Mouse (Mus musculus) kidney, adult 11 months (tissue): ENCODE measurements around the gene Mink1.
A peak's percentile ranks its signal among the peaks of the same experiment; 100 is the strongest.

Experiments
- DNase-seq: peaks from one replicate; pipeline ENCODE4 v3.0.0; 2022

The Mink1 gene

DNA sequence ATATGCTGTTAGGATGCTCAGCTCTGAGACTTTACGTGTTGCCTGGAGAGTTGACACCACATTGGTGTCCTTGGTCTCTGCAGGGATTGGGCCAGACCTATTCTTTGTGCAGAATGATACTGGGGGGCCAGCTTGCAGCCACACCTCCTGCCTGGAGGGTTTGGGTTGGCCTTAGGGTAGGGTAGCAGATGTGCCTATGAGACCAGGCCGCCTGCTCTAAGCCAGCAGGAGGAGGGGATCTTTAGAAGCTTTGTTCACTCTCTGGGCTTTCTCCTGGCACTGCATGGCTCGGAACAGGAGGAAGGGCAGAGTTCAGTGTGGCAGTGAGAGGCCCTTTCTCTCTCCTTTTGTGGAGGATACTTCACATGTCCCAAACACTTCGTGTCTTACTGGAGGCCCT, 33.4 kb downstream of the Mink1 start:
- no peak for DNase-seq

DNA sequence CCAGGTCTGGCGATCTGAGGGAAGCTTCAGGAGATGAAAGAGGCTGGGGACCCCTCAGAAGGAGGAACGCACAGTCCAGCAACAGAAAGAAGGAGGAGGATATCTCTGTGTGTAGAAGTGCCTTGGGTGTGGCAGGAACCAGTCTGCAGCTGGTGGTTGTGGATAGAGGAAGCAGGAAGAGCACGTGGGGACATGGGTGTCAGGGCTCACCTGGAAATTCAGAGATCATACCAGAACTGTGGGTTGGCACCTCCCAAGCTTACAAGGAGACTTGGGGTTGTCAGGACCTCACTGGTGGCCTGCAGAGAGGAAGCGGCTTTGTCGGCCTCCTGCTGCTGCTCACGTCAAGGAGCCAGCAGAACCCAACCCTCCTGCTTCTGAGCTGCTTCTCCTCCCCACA, 34.6 kb downstream of the Mink1 start:
- no peak for DNase-seq

DNA sequence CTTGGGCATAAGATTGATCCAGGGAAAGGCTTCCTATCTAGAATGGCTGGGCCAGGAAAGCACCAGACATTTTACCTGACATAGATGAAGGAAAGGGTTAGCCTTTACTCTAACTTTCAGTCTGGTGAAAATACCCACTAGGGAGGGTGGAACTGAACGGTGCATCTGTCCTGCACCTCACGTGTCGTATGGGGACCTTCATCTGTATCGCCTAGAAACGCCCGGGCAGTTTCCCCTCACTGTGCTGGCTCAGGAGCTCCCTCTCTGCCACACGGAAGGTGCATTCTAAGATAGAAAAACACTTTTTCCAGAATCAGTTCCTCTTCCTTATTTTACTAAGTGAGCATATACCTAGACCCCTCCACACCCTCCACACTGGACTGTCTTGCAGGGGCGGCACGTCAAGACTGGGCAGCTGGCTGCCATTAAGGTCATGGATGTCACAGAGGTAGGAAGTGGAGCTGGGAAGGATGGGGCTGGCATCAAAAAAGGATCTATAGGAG, 35.8 kb downstream of the Mink1 start:
- DNase-seq: no peak

DNA sequence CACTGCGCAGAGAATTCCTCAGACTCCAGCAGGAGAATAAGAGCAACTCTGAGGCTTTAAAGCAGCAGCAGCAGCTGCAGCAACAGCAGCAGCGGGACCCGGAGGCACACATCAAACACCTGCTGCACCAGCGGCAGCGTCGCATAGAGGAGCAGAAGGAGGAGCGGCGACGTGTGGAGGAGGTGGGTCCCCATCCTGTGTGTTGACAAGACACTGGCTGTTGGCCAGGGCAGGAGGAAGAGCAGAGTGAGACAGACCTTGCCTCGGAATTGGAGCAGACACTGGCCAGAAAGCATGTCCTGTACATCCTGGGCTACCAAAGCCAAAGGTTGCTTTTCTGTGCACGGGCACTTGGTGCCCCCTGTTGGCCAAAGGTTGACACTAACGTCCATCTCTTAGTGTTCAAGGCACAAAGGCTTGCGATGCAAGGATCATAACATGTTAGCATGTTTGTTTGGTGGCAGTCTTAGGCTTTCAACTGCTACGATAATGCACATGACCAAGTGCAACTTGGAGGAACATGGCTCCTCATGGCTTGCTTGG, 42.4 kb downstream of the Mink1 start:
- DNase-seq: peak; percentile 75

DNA sequence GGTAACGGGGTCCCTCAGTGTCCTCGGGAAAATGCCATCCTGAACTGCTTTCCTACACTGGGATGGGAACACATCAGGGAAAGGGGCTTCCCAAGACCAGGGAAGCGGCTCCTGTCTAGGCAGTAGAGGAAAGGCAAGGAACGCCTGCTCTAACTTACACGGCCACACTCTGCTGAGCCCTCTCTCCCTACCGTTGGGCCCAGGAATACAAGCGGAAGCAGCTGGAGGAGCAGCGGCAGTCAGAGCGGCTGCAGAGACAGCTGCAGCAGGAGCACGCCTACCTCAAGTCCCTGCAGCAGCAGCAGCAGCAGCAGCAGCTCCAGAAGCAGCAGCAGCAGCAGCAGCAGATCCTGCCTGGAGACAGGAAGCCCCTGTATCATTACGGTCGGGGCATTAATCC, 44.0 kb downstream of the Mink1 start:
- no peak for DNase-seq

DNA sequence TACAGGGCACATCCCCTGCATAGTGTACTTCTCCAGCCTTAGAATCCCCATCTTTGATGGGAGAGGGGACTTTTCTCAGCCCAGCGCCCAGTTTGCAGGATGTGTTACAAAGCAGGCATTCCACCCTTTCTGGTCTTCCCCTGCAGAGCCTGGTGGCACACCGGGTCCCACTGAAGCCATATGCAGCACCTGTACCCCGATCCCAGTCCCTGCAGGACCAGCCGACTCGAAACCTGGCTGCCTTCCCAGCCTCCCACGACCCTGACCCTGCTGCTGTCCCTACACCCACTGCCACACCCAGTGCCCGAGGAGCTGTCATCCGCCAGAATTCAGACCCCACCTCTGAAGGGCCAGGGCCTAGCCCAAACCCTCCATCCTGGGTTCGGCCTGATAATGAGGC, 44.9 kb downstream of the Mink1 start:
- no peak for DNase-seq

DNA sequence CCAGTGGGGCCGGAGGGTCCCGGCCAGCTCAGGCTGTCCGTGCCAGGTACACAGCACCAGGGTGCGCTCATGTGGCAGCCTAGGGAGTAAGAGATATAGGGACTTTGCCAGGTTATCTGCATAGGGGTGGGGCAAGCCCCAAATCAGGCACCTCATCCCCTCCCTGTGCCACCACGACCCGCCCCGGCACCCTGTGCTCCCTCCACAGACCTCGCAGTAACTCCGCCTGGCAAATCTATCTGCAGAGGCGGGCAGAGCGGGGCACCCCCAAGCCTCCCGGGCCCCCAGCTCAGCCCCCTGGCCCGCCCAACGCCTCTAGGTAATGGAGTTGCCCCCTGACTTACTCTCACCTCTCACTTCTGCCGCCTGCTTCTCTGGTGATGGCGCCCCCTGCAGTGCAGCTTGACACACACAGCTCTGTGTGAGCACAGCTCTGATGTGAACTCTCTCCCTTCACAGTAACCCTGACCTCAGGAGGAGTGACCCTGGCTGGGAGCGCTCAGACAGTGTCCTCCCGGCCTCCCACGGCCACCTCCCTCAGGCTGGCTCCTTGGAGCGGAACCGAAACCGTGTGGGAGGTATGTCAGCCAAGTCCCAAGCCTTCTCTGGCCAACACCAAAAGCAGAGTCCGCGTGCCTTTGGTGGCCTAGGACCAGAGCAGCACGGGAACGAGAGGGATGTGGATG, 45.8 kb downstream of the Mink1 start:
- DNase-seq: peak; percentile 73

DNA sequence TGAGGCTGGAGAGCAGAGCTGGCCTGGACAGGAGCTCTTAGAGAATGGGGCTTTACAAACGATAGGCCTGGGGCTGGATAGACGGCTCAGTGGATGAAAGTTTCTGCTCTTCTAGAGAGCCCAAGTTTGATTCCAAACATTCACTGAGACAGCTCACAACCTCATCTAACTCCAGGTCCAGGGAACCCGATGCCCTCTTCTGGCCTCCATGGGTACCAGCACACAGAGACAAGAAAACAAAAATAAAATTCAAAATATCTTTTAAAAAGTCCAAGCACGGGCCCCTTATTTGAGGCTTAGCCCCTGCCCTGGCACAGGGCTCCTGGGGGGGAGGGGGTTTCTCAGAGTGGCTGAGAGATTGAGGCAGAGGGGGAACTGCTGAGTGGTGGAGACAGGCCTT, 48.1 kb downstream of the Mink1 start:
- no peak for DNase-seq

DNA sequence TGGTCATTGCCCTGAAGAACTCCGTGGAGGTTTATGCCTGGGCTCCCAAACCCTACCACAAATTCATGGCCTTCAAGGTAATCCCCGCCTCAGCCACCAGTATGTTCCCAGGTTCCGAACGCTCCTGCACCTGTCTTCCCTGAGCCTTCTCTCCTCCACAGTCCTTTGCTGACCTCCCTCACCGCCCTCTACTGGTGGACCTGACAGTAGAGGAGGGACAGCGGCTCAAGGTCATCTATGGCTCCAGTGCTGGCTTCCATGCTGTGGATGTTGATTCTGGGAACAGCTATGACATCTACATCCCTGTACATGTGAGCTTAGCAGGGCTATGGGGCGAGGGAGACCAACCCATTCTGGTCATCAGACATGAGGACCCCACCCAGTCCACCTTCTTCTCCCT, 49.8 kb downstream of the Mink1 start:
- DNase-seq: no peak

DNA sequence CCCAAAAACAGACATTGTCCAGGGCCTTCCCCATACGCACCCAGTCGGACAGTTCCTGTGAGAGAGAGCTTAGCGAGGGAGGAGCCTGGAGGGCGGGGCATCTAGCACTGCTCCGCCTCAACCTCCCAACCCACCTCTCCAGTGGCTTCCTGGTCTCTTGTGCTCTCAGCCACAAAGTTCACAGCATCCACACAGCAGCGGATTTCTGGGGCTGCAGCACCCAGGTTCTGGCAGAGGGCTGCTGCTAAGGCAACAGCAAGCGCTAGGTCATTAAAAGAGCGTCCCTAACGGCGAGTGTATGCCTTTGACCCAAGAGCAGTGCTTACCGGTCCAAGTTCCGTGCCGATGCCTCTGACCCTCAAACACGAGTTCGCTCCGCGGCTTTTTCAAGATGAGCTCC, 52.4 kb downstream of the Mink1 start:
- peak; percentile 68 for DNase-seq

DNA sequence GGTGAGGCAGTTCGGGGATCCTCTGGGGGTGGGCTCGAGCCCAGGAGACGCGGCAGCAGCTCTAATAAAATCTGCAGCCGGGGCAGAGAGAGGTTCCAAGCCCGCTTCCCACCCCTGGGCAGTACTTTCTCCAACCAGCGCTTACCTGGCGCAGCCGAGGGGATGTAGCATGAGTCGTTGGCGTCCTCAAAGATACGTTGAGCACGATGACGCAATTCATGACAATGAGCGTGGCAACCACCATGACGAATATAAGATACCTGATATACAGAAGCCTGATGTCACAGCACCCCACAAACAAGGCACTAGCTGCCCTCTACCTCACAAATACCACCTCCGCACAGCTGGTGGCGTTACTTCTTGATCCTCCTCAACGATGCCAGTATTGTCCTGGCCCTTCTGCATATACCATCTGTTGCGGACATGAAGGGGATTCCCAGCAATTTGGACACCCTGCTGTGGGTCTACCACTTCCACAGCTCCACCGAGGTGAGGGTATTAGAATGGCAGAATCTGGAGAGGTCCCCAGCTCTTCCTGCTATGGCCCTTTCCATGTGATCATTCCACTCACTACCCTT, 52.9 kb downstream of the Mink1 start, which contains the start of gene 4930544D05Rik:
Gene 4930544D05Rik, plus strand, starts transcription at position 333 of the 578 bp plus-strand sequence.
- no peak for DNase-seq

DNA sequence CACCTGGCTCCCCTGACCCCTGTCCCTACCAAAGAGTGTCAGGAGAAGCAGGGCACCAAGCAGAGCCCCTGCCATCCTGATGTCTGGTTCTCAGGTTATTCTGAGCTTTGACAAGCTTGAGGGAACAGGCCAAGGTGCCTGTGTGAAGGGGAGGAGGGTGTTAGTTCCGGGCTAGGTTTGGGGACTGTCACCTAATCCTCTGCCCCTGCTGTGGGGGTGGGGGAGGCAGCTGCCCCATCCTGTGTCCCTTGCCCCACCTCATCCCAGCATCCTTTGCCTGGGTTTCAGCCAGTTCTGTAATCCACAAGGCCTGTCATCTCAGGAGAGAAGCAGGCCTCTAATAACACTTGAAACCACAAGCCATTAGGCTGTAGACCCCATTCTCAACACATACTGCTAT, 56.4 kb downstream of the Mink1 start, which contains the start of gene Chrne:
Gene Chrne, minus strand, starts transcription at position 116 of the 400 bp plus-strand sequence.
- DNase-seq: no peak

DNA sequence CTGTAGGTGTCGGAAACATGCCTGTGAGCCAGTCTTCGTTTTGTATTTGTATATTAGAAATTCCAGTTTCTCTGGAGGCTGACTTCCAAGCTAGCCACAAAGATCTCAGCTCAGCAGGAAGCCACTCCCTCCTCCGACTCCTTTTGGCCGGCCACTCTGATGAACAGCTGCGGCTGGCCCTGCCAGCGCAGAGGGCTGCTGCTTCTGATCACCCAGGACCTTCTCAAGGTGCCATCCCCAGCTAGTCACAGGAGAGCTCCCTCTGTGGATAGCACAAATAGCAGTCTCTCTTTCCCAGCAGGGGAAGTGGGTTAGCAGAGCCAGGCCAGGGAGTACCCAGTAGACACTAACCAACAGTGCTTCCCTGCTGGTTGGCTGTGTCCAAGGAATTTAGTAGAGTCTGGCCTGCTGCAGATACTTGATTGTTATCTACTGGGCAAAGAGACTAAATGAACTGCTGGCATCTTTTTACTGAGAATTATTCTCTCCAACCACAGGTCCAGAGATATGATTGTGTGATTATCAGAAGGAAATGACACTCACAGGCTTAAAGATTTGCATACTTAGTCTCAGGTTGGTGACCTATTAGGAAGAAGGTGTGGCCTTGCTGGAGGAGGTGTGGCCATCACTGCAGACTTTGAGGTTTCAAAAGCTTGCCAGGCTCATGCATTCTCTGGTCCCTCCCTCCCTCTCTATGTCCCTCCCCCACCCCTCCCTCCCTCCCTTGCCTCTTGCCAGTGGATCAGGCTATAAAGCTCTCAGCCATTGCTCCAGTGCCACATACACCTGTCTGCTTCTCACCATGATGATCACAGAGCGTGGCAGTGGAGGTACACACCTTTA, 59.5 kb downstream of the Mink1 start:
- no peak for DNase-seq

DNA sequence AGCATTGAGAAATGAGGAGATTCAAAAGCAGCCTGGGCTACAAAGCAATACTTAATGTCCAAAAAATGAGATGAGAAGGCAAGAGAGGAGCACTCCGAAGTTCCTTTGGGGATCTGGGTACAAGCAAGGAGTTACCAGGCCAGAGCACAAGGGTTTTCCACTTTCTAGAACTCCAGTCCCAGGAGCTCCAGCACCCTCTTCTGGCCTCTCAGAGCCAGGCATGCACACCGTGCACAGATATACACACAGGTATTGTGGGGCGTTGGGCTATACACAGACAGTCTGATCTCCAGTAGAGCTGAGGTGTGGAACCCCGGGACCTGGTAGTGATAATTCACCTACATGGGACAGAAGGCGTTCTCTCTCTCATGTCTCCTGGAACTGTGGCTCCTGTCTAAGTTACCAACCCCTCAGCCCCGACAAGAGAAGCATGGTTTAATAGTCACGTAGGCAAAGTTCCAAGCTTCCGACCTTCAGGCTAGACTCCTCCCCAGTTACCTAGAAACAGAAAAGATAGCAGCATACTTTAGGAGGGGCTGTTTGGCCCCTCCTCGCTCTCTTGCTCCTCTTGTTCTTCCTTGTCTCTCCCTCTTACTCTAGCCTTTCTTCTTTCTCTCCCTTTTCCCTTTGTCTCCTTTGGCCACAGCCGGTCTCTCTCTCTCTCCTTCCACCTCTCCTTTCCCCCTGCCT, 60.5 kb downstream of the Mink1 start:
- no peak for DNase-seq

DNA sequence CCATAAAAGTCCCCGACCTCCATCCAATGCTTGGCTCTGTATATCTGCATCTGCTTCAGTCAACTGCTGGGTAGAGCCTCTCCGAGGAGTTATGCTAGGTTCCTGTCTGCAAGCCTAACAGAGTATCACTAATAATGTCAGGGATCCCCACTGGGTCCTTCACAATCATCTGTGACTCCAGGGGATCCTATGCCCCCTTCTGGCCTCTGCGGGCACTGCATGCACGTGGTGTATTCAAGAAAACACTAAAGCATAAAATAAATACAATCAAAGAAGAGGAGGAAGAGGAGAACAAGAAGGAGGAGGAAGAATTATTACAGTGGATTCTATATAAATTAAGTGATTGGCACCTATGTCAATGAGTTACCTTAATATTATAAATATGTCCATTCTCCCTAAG, 62.8 kb downstream of the Mink1 start:
- DNase-seq: no peak

DNA sequence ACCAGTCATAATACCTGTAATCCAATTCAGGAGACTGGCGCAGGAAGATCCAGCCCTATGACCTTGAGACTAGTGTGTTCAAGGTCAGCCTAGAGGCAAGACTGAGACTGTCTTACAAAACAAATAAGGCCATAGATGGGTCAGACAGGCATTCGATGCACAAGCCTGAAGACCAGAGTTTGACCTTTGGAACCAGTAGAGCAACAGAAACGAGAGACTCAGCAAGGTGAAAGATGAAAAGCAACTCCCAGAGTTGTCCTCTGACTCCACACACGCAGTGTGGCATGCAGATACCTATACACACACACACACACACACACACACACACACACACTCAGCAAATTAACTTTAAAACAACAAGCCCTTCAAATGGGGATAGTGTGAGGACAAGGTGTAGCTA, 64.2 kb downstream of the Mink1 start:
- peak; percentile 49 for DNase-seq

DNA sequence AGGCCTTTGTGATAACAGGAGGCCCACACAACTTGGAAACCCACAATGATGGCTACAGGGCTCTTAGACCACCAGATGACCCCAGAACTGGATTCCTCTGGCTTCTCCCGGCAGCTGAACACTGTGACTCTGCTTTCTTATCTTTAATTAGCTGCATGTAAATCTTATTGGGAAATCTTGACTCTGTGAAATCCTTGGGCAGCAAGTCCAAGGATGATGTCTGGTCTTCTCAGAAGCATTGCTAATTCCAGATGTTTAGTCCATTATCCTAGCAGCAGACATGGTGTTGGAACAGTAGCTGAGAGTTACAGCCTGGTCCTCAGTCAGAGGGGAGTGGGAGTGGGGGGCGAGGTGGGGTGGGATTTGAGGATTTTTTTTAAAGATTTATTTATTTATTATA, 65.8 kb downstream of the Mink1 start:
- no peak for DNase-seq

DNA sequence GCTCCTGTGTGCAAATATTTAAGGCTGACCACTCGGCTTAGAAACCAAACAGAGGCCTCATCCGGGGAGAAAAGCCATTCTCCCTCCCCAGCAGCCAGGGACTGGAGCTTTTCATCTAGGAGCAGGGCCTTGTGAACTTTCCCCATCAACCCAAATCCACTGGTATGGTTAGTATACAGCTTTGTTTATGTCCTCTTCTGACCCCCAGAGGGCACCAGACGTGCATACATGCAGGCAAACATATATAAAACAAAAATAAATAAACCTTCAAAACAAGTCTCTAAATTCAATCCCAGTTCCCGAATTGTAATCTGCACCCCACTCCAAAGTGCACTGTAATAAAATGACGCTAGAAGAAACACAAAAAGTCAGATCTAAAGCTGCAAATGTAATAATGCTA, 66.9 kb downstream of the Mink1 start:
- no peak for DNase-seq

DNA sequence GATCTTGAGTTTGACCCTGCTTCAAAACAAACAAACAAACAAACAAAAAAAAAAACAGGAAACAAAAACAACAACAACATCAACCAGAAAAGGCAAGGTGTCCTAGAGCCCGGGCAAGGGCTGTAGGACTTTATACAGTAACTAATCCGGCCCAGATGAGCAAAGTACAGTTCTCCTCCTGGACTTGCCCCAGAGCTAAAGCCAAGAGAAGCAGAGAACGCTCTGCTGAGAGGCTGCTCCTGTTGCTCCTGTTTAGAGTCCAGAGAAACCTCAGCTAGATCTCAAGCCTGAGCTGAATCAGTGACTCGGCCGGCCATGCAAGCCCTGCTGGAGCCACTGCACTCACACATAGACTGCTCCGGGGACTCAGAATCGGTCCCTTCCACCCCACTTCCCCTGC, 67.4 kb downstream of the Mink1 start:
- peak; percentile 75 for DNase-seq

DNA sequence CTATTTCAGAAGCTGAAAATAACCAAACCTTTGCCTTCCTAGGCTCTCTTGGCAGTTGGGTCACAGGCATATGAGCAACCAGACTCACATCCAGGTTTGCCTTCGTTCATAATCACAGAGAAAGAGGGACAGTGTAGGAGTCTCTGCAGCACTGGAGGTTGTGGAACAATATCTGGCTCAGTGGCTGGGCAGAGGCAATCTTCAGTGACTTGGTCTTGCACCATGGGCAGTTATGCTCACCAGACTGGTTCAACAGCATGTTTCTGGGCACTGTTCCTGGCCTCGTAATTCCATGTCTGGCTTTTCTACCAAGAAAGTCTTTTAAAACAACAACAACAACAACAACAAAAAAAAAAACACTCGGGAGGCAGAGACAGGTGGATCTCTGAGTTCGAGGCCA, 72.9 kb downstream of the Mink1 start:
- DNase-seq: no peak

DNA sequence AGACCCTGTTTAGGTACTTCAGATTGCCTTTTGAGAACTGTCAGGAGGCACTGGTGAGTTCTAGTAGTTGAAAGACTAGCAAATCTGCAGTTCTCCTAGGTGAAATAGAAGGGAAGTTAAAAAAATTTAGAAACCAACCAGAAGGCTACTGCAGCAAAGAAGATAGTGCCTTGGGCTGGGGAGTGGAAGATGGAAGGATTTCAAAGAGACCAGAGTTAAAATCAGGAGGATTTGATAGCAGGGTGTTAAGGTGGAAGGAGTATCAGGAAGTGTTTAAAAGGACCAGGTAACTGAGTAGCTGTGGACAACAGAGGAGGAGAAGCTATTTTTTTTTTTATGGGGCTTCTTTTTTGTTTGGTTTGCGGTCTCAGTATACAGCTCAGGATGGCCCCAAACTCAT, 75.1 kb downstream of the Mink1 start:
- no peak for DNase-seq

DNA sequence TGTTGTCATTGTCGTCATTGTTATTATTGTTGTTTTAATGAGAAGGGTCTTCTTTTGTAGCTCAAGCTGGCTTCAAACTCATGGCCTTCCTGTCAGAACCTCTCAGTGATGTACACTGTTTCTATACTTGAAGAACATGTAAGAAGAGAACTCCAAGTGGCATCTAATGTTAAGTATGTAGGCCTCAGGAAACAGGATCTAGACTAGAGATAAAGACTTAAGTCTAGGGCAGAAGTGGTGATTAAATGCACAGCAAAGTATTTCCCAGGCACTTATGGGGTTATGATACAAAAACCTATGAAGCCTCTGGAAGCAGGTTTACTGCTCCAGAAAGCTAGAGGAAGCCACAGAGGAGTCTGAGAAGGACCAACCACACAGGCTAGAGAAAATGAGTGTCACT, 75.6 kb downstream of the Mink1 start:
- no peak for DNase-seq

DNA sequence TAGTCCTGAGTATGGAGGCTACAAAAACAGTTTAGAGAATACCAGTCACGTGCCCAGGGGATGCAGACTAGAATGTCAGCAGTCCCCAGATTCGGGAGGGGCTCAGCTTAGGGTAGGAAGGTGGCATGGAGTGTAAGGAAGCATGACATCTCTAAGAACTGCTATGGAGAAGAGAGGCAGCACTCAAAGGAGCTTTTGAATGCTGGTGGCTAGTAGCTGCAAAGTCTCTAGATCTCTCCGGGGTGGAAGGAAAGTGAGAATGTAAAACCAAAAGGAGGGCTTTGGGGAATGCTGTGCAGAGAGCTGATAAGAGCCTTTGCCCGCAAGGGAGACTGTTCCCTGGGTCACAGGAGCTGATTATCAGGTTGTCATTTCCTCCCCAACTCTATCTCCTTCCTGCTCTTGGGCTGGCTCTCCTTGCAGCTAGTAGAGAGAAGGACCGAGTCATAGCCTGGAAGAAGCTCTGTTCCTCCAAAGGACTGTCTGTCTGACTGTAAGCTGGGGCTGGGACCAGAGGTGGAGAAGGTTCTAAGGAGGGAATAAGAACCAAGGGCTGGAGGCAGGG, 76.1 kb downstream of the Mink1 start, which contains the start of gene Gp1ba:
Gene Gp1ba, plus strand, starts transcription at position 409 of the 565 bp plus-strand sequence.
- no peak for DNase-seq
